Mouse (Mus musculus): ENCODE measurements around the gene Adgrf3. TPM values are rescaled to one million over a fixed set of nuclear protein-coding genes. Genes with fewer than 3 reads are reported as not detected.
A peak's percentile ranks its signal among the peaks of the same experiment; 100 is the strongest.

Gene Adgrf3
- total and polyA plus RNA-seq, 2 experiments from 2014 or later, result 0.08 to 0.23 TPM

DNA sequence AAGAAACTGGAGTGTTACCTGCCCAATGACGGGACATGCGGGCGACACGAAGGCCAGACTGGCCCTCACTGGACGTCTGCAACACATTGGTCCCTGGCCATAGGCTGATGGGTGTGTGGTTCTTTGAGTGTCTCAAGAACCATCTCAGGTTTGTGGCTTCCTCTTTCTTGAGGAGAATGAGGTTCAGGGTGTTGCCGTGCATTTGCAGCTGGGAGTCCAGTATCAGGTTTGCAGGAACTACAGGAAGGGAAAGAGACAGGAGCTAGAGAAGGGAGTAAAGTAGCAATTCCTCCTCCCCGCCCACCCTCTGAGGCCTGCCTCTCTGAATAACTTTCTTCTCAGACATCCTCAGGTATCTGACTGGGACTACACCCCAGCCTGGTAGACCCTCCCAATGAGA lies 3.3 kb downstream of the Adgrf3 start:
- Histone ChIP-seq H3K36me3 (replicated peaks; ENCODE audit: control insufficient read depth, insufficient read depth, low read length) (no peaks in the 10 kb centered on the region), H3K9ac (replicated peaks; ENCODE audit: low read depth, low read length) (no peak overlapping the region), H3K9me3 (replicated peaks; ENCODE audit: control insufficient read depth, low read length) (no peaks in the 10 kb centered on the region), H3K4me1 (ENCODE audit: control insufficient read depth, insufficient read depth) (no peaks in the 10 kb centered on the region), H3K27me3 (ENCODE audit: control insufficient read depth, insufficient read depth, low read length) (no peaks in the 10 kb centered on the region), H3K27ac (ENCODE audit: low read depth) (no peak overlapping the region), H3K4me3 (ENCODE audit: low read depth, low read length) (no peak overlapping the region), H3K4me2 (ENCODE audit: low read depth, low read length) (no peak overlapping the region)
- no peak for ATAC-seq (ENCODE audit: insufficient read depth, low read depth)
- TF ChIP-seq EP300 (IDR thresholded peaks at IDR 0.05; ENCODE audit: low read depth) (no peak), CTCF (IDR thresholded peaks at IDR 0.05; ENCODE audit: low read depth) (no peak)
- no peak for DNase-seq (ENCODE audit: low spot score)
- WGBS, result 87% methylated on average over 7 of the region's 7 CpGs

DNA sequence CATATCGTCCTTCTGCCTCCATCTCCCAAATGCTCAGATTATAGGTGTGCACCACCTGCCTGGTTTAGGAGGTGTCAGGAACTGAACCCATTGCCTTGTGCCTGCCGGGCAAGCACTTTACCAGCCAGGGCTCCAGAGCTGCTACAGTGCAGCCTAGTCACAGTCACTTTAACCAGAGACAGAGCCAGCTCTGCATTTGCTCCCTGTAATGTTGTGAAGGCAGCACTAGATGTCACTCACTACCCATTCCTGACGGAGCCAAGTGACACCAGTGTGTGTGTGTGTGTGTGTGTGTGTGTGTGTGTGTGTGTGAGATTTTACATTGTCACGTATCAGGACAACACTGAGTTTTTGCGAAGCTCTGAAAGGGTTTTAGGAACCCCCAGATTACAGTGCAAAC lies 4.0 kb downstream of the Adgrf3 start:
- Histone ChIP-seq H3K4me2 (ENCODE audit: low read depth, low read length) (no peak overlapping the region), H3K9ac (replicated peaks; ENCODE audit: low read depth, low read length) (no peak overlapping the region), H3K4me1 (ENCODE audit: control insufficient read depth, insufficient read depth) (no peaks in the 10 kb centered on the region), H3K27me3 (ENCODE audit: control insufficient read depth, insufficient read depth, low read length) (no peaks in the 10 kb centered on the region), H3K27ac (ENCODE audit: low read depth) (no peak overlapping the region), H3K4me3 (ENCODE audit: low read depth, low read length) (no peak overlapping the region), H3K9me3 (replicated peaks; ENCODE audit: control insufficient read depth, low read length) (no peaks in the 10 kb centered on the region), H3K36me3 (replicated peaks; ENCODE audit: control insufficient read depth, insufficient read depth, low read length) (no peaks in the 10 kb centered on the region)
- ATAC-seq (ENCODE audit: insufficient read depth, low read depth) (peak; percentile 66), DNase-seq (ENCODE audit: low spot score) (peak; percentile 61)
- 39% methylated on average over 5 of the region's 5 CpGs for WGBS
- TF ChIP-seq EP300 (IDR thresholded peaks at IDR 0.05; ENCODE audit: low read depth) (no peak), CTCF (IDR thresholded peaks at IDR 0.05; ENCODE audit: low read depth) (peak; percentile 90)

DNA sequence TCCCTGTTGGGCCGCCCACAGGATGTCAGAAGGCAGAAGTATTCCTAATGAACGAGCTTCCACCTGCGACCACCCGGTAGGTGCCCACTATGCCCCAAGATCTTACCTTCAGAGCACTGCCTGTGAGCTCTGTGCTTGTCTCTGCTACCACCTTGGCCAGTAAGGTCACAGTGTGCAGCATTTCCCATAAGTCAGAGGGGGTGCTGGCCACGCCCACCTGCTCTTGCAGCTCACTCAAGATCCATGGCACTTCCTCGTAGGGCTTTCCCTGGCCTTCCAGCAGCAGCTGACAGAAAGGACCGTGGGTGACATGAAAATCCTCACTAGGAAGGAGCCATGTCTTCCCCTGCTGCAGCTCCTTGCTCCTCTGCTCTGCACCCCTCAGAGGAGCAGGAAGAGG lies 7.3 kb downstream of the Adgrf3 start:
- H3K27ac ChIP-seq (ENCODE audit: low read depth), result no peak overlapping the region
- no peak overlapping the region for H3K9ac ChIP-seq (replicated peaks; ENCODE audit: low read depth, low read length)
- no peaks in the 10 kb centered on the region for H3K36me3 ChIP-seq (replicated peaks; ENCODE audit: control insufficient read depth, insufficient read depth, low read length)
- H3K27me3 ChIP-seq (ENCODE audit: control insufficient read depth, insufficient read depth, low read length), result no peaks in the 10 kb centered on the region
- DNase-seq (ENCODE audit: low spot score) (no peak), ATAC-seq (ENCODE audit: insufficient read depth, low read depth) (no peak)
- TF ChIP-seq CTCF (IDR thresholded peaks at IDR 0.05; ENCODE audit: low read depth) (no peak), EP300 (IDR thresholded peaks at IDR 0.05; ENCODE audit: low read depth) (no peak)
- no peak overlapping the region for H3K4me2 ChIP-seq (ENCODE audit: low read depth, low read length)
- no peaks in the 10 kb centered on the region for H3K9me3 ChIP-seq (replicated peaks; ENCODE audit: control insufficient read depth, low read length)
- no peaks in the 10 kb centered on the region for H3K4me1 ChIP-seq (ENCODE audit: control insufficient read depth, insufficient read depth)
- whole genome bisulfite sequencing, result 66% methylated on average over 7 of the region's 7 CpGs
- no peak overlapping the region for H3K4me3 ChIP-seq (ENCODE audit: low read depth, low read length)

DNA sequence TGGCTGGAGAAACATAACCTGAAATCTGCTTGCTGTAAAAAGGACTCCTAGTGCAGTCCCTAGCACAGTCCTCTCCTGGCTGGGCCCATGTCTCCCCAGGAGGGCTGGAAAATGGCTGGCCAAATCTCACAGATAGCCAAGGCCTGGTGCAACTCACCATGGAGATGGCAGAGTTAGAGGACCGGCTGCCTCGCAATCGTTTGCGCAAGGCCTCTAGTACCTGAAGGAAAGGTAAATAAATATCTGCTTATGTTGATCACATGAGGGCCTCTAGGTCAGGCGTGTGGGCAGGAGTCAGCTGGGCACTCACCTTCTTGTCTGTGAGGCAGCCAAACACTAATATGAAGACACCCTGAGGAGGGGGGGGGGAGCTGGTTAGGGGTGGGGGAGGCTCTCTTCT lies 10.2 kb downstream of the Adgrf3 start:
- no peaks in the 10 kb centered on the region for H3K36me3 ChIP-seq (replicated peaks; ENCODE audit: control insufficient read depth, insufficient read depth, low read length)
- H3K27ac ChIP-seq (ENCODE audit: low read depth), result no peak overlapping the region
- ATAC-seq (ENCODE audit: insufficient read depth, low read depth) (no peak), DNase-seq (ENCODE audit: low spot score) (no peak)
- H3K9me3 ChIP-seq (replicated peaks; ENCODE audit: control insufficient read depth, low read length), result no peaks in the 10 kb centered on the region
- no peak overlapping the region for H3K9ac ChIP-seq (replicated peaks; ENCODE audit: low read depth, low read length)
- no peak overlapping the region for H3K4me3 ChIP-seq (ENCODE audit: low read depth, low read length)
- no peak overlapping the region for H3K4me2 ChIP-seq (ENCODE audit: low read depth, low read length)
- no peaks in the 10 kb centered on the region for H3K4me1 ChIP-seq (ENCODE audit: control insufficient read depth, insufficient read depth)
- TF ChIP-seq CTCF (IDR thresholded peaks at IDR 0.05; ENCODE audit: low read depth), result no peak
- TF ChIP-seq EP300 (IDR thresholded peaks at IDR 0.05; ENCODE audit: low read depth), result no peak
- 89% methylated on average over 5 of the region's 5 CpGs for WGBS
- no peaks in the 10 kb centered on the region for H3K27me3 ChIP-seq (ENCODE audit: control insufficient read depth, insufficient read depth, low read length)

DNA sequence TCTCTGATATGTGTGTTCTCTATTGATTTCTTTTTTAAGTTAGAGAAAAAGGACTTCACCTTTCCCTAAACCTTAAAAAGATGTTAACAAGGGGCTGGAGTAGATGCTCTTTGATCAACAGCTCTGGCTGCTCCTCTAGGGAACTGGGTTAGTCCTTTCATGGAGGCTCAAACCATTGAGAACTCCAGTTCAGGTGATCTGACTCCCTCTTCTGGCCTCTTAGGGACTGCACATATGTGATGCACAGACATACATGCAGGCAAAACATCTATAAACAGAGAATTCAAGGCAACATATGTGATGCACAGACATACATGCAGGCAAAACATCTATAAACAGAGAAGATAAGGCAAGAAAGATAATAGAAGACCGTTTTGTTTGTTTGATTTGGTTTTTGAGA lies 13.1 kb downstream of the Adgrf3 start:
- peak; percentile 26; the same call in 1 of the 2 replicates for TF ChIP-seq CTCF (IDR thresholded peaks at IDR 0.05; ENCODE audit: low read depth)
- TF ChIP-seq EP300 (IDR thresholded peaks at IDR 0.05; ENCODE audit: low read depth), result no peak
- H3K4me3 ChIP-seq (ENCODE audit: low read depth, low read length), result no peak overlapping the region
- H3K9me3 ChIP-seq (replicated peaks; ENCODE audit: control insufficient read depth, low read length), result no peaks in the 10 kb centered on the region
- no peaks in the 10 kb centered on the region for H3K4me1 ChIP-seq (ENCODE audit: control insufficient read depth, insufficient read depth)
- no peak for ATAC-seq (ENCODE audit: insufficient read depth, low read depth)
- no peak overlapping the region for H3K27ac ChIP-seq (ENCODE audit: low read depth)
- no peak for DNase-seq (ENCODE audit: low spot score)
- no peak overlapping the region for H3K4me2 ChIP-seq (ENCODE audit: low read depth, low read length)
- 62% methylated on average over 1 of the region's 1 CpGs for WGBS
- peaks cover 16% of the 10 kb centered on the region for H3K36me3 ChIP-seq (replicated peaks; ENCODE audit: control insufficient read depth, insufficient read depth, low read length)
- no peak overlapping the region for H3K9ac ChIP-seq (replicated peaks; ENCODE audit: low read depth, low read length)
- H3K27me3 ChIP-seq (ENCODE audit: control insufficient read depth, insufficient read depth, low read length), result no peaks in the 10 kb centered on the region

DNA sequence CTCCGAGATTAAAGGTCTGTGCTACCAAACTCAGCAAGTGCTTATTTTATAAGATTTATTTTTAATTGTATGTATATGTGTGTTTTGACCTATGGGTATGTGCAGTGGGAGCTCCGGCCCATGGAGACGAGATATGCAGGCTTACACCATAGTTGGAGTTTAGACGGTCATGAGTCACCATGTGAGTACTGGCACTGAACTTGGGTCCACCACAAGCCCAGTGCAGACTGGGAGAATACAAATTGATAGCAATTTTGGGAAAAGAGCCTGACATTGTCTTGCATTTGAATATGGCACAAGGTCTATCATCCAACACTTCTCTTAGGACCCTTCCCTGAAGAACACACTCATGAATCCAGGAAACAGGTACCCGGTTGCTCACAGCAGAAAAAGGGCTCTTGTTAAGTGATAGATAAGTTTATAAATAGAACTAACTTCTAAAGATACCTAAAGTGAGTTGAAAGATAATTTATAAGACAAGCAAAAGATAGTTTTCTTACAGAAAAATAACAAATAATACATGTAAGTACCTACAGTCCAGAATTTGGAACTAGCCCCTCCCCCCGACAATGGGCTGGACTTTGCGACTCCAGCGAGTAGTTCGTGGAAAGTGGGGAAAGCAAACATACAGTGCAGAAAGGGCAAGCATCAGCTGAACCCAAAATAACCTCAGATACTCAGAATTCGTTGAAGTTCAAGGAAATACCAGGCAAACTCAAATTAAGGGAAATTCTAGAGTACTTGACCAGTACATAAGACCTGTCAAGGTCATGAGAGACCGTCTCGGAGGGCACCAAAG lies 17.6 kb downstream of the Adgrf3 start:
- Histone ChIP-seq H3K9me3 (replicated peaks; ENCODE audit: control insufficient read depth, low read length) (no peaks in the 10 kb centered on the region), H3K27ac (ENCODE audit: low read depth) (no peak overlapping the region), H3K4me2 (ENCODE audit: low read depth, low read length) (no peak overlapping the region), H3K4me3 (ENCODE audit: low read depth, low read length) (no peak overlapping the region), H3K4me1 (ENCODE audit: control insufficient read depth, insufficient read depth) (no peaks in the 10 kb centered on the region), H3K36me3 (replicated peaks; ENCODE audit: control insufficient read depth, insufficient read depth, low read length) (peaks cover 53% of the 10 kb centered on the region), H3K9ac (replicated peaks; ENCODE audit: low read depth, low read length) (no peak overlapping the region), H3K27me3 (ENCODE audit: control insufficient read depth, insufficient read depth, low read length) (no peaks in the 10 kb centered on the region)
- no peak for DNase-seq (ENCODE audit: low spot score)
- WGBS, result 82% methylated on average over 12 of the region's 12 CpGs
- TF ChIP-seq EP300 (IDR thresholded peaks at IDR 0.05; ENCODE audit: low read depth), result no peak
- no peak for TF ChIP-seq CTCF (IDR thresholded peaks at IDR 0.05; ENCODE audit: low read depth)
- no peak for ATAC-seq (ENCODE audit: insufficient read depth, low read depth)

Measured in heart, postnatal 0 days (tissue).